Mouse (Mus musculus) small intestine, adult 2 months (tissue): Measurements from ENCODE around the gene Ppp1r26.

Experiments used
- CTCF ChIP-seq: fragments of 200-500 bp; IDR thresholded peaks from 2 replicates; pipeline ENCODE4 v1.5.1; 2012; ENCODE audit warnings: low read depth, mild to moderate bottlenecking, control low read depth, inconsistent platforms, low read length, moderate library complexity, mixed read lengths; ENCODE audit not compliant: insufficient replicate concordance, insufficient read length; ENCODE audit errors: extremely low read depth
- POLR2A ChIP-seq: fragments of 200-500 bp; IDR thresholded peaks from 2 replicates; pipeline ENCODE4 v1.6.1; 2012; ENCODE audit warnings: low read depth, mild to moderate bottlenecking, control low read depth, inconsistent platforms, low read length, moderate library complexity

DNA sequence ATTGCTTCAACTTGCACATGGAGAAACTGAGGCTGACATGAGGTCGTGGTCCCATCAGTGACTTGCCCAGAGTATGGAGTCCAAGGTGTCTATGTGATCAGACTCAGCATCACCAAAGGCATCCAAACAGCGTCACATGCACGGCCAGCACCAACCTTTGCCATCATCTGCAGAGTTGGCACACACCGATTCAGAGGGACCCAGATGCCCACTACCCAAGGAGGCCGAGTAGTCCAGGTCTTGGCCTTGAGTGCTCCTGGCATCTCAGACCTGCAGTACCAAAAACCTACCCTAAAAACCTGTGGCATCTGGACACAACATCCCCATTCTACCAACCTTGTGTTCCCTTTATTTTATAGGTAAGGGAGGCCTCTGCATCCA is 31.9 kb upstream of the Ppp1r26 start:
- TF ChIP-seq CTCF (no peak), POLR2A (no peak)
